Mouse (Mus musculus) ES-Bruce4 (cell line): Measurements from ENCODE around the gene Sh3gl3. TPM values are rescaled to one million over a fixed set of nuclear protein-coding genes. Genes with fewer than 3 reads are reported as not detected.

ENCODE experiments used
- H3K27ac ChIP-seq: 2 replicates; pipeline ENCODE4 v1.5.1; 2012; ENCODE audit warnings: low read length, inconsistent platforms; ENCODE audit not compliant: insufficient read depth
- H3K27me3 ChIP-seq: 2 replicates; pipeline ENCODE4 v1.6.1; 2012; ENCODE audit warnings: mild to moderate bottlenecking, low read length, inconsistent platforms; ENCODE audit not compliant: control insufficient read depth, poor library complexity, insufficient read depth, severe bottlenecking
- H3K36me3 ChIP-seq: 2 replicates; pipeline ENCODE4 v1.6.1; 2012; ENCODE audit warnings: inconsistent platforms, mild to moderate bottlenecking, low read length, moderate library complexity; ENCODE audit not compliant: control insufficient read depth, poor library complexity, insufficient read depth, severe bottlenecking
- H3K4me1 ChIP-seq: one replicate; pipeline ENCODE4 v1.8.1; 2011; ENCODE audit warnings: low read length; ENCODE audit not compliant: control insufficient read depth, insufficient read depth
- H3K4me3 ChIP-seq: 2 replicates; pipeline ENCODE4 v1.5.1; 2011; ENCODE audit warnings: low read depth, mild to moderate bottlenecking, low read length
- H3K9ac ChIP-seq: 2 replicates; pipeline ENCODE4 v1.6.1; 2012; ENCODE audit warnings: low read depth, mild to moderate bottlenecking, inconsistent platforms; ENCODE audit not compliant: poor library complexity, severe bottlenecking
- H3K9me3 ChIP-seq: replicated peaks from 2 replicates; pipeline ENCODE4 v1.6.1; 2012; ENCODE audit warnings: mild to moderate bottlenecking, low read length, inconsistent platforms; ENCODE audit not compliant: control insufficient read depth, poor library complexity, insufficient read depth, severe bottlenecking
- CTCF ChIP-seq: IDR thresholded peaks from one replicate; pipeline ENCODE4 v1.8.1; 2011; ENCODE audit warnings: low read depth, low read length
- EP300 ChIP-seq: IDR thresholded peaks from 2 replicates; pipeline ENCODE4 v1.6.1; 2011; ENCODE audit warnings: low read depth, low read length; ENCODE audit not compliant: insufficient read depth
- POLR2A ChIP-seq: IDR thresholded peaks from one replicate; pipeline ENCODE4 v1.8.1; 2011; ENCODE audit warnings: low read length; ENCODE audit not compliant: insufficient read depth
- polyA plus RNA-seq: library from polyadenylated mRNA; stranded (reverse); fragments of >200 nt; gene quantifications from 2 replicates; pipeline ENCODE4 v1.2.4, GENCODE M21; 2011; ENCODE audit warnings: low read depth; ENCODE audit not compliant: missing spikeins, insufficient read depth, insufficient read length

The Sh3gl3 gene
- polyA plus RNA-seq, 1 experiment, result 20.9 TPM

GRCm38 (mm10) chr7:82204014-82204784 is 30.6 kb downstream of the Sh3gl3 start:
- Histone ChIP-seq H3K4me1 (peaks cover 2% of the 10 kb centered on the region), H3K27ac (peak overlapping the region; percentile 9), H3K27me3 (no peaks in the 10 kb centered on the region), H3K36me3 (no peaks in the 10 kb centered on the region), H3K9ac (no peak overlapping the region), H3K9me3 (no peaks in the 10 kb centered on the region), H3K4me3 (no peak overlapping the region)
- TF ChIP-seq POLR2A (no peak), CTCF (no peak), EP300 (peak; percentile 70; the same call in 1 of the 2 replicates)

GRCm38 (mm10) chr7:82204975-82205374 is 31.3 kb downstream of the Sh3gl3 start:
- H3K36me3 ChIP-seq, result no peaks in the 10 kb centered on the region
- no peaks in the 10 kb centered on the region for H3K27me3 ChIP-seq
- no peaks in the 10 kb centered on the region for H3K9me3 ChIP-seq
- peaks cover 2% of the 10 kb centered on the region for H3K4me1 ChIP-seq
- H3K27ac ChIP-seq, result no peak overlapping the region
- no peak for TF ChIP-seq EP300
- no peak for TF ChIP-seq CTCF
- TF ChIP-seq POLR2A, result no peak
- H3K9ac ChIP-seq, result no peak overlapping the region
- H3K4me3 ChIP-seq, result no peak overlapping the region

GRCm38 (mm10) chr7:82206787-82207186 is 33.1 kb downstream of the Sh3gl3 start:
- Histone ChIP-seq H3K9me3 (no peaks in the 10 kb centered on the region), H3K36me3 (no peaks in the 10 kb centered on the region), H3K27me3 (no peaks in the 10 kb centered on the region), H3K4me1 (peaks cover 2% of the 10 kb centered on the region), H3K9ac (no peak overlapping the region), H3K4me3 (no peak overlapping the region), H3K27ac (no peak overlapping the region)
- TF ChIP-seq EP300 (no peak), CTCF (no peak), POLR2A (no peak)

DNA sequence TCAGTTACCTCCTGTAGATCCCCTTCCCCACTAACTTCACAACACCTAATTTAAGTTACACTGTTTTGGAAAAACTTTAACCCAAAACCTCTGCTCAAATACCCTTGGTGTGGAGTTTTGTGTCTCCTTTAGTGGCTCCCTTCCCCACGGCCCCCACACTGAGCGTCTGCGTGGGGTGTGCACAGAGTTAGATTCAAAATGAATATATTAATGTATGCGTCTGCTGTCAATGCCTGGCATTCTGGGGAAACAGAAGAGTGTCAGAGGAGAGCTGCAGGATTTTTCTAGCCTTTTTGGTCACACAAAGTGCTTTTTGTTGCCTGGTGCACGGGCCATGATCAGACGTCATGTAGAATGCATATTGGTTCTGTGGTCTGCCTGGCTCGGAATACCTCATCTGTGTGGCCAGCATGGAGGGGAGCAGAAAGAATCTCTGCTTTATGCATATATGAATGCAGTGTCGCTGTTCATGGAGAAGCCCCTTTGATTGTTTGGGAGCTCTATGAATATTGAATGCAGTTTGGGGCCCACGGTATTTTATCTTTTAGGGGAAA is 47.8 kb downstream of the Sh3gl3 start:
- no peak overlapping the region for H3K4me3 ChIP-seq
- H3K4me1 ChIP-seq, result peaks cover 4% of the 10 kb centered on the region
- H3K27ac ChIP-seq, result no peak overlapping the region
- no peaks in the 10 kb centered on the region for H3K27me3 ChIP-seq
- H3K9ac ChIP-seq, result no peak overlapping the region
- TF ChIP-seq EP300 (no peak), POLR2A (no peak), CTCF (no peak)
- H3K9me3 ChIP-seq, result no peaks in the 10 kb centered on the region
- no peaks in the 10 kb centered on the region for H3K36me3 ChIP-seq

GRCm38 (mm10) chr7:82223906-82224846 is 50.5 kb downstream of the Sh3gl3 start:
- H3K27ac ChIP-seq, result 0 out of 2 replicates have a peak overlapping the region, but pooled peaks have one; percentile 21
- no peaks in the 10 kb centered on the region for H3K27me3 ChIP-seq
- TF ChIP-seq CTCF (no peak), EP300 (peak; percentile 62; the same call in 1 of the 2 replicates)
- H3K9me3 ChIP-seq, result no peaks in the 10 kb centered on the region
- no peak overlapping the region for H3K4me3 ChIP-seq
- H3K9ac ChIP-seq, result no peak overlapping the region
- peaks cover 8% of the 10 kb centered on the region for H3K4me1 ChIP-seq
- no peaks in the 10 kb centered on the region for H3K36me3 ChIP-seq
